Mouse (Mus musculus): ENCODE measurements around the gene Frmpd4. TPM values are rescaled to one million over a fixed set of nuclear protein-coding genes. Genes with fewer than 3 reads are reported as not detected.

Gene Frmpd4
- polyA plus RNA-seq, 1 experiment from 2014 or later, result 1.4 TPM

DNA sequence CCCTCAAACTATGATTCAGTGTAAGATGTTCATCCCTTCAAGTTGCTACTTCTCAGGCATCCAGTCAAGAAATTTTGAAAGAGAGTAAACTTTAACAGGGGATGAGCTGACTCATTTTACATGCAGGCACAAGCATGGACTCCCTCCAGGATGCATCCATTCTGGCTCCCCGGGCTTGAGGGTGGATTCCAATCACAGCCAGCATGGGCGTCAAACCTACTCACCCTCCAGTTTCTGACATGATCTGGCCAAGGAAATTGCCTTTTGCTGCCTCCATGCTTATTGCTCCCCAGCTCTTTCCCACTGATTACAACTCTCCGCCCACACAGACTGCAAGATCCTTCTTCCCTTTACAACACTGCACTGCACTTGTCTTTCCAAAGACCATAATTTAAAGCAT lies 370.0 kb downstream of the Frmpd4 start:
- Histone ChIP-seq H3K4me3 (replicated peaks; ENCODE audit: low read depth, low read length) (no peak overlapping the region), H3K36me3 (ENCODE audit: control insufficient read depth, insufficient read depth, low read length) (no peaks in the 10 kb centered on the region), H3K27me3 (ENCODE audit: control insufficient read depth, insufficient read depth, low read length) (0 out of 2 replicates have a peak, but pooled peaks cover 3% of the 10 kb centered on the region), H3K9ac (replicated peaks; ENCODE audit: low read length) (no peak overlapping the region), H3K4me1 (ENCODE audit: control insufficient read depth, insufficient read depth, low read length) (no peaks in the 10 kb centered on the region), H3K27ac (replicated peaks; ENCODE audit: low read depth, low read length) (no peak overlapping the region), H3K4me2 (ENCODE audit: low read length) (no peak overlapping the region), H3K9me3 (ENCODE audit: control insufficient read depth, low read length) (no peaks in the 10 kb centered on the region)
- WGBS, result 86% methylated on average over 3 of the region's 3 CpGs
- DNase-seq (no peak), ATAC-seq (ENCODE audit: low FRiP score, low TSS enrichment) (no peak)

DNA sequence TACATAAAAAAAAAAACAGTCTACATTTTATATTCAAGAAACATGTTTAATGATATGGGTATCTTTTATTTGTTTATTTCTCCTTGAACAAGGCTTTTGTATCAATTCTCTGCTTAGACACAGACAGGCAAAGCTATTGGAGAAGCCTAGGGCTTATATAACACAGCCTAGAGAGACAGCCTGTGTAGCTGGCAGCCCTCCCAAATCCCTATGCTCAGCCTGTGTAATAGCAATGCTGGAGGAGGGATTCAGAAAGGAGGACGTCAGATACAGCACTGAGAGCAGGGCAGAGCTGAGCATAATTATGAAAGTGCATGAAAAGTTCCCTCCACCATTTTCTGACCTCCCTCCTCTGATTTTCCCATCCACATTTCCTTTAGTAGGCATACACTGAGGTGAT lies 385.1 kb downstream of the Frmpd4 start:
- no peak overlapping the region for H3K4me2 ChIP-seq (ENCODE audit: low read length)
- no peaks in the 10 kb centered on the region for H3K27me3 ChIP-seq (ENCODE audit: control insufficient read depth, insufficient read depth, low read length)
- DNase-seq, result no peak
- no peaks in the 10 kb centered on the region for H3K9me3 ChIP-seq (ENCODE audit: control insufficient read depth, low read length)
- no peak overlapping the region for H3K4me3 ChIP-seq (replicated peaks; ENCODE audit: low read depth, low read length)
- no peak for ATAC-seq (ENCODE audit: low FRiP score, low TSS enrichment)
- H3K27ac ChIP-seq (replicated peaks; ENCODE audit: low read depth, low read length), result no peak overlapping the region
- no peak overlapping the region for H3K9ac ChIP-seq (replicated peaks; ENCODE audit: low read length)
- no peaks in the 10 kb centered on the region for H3K36me3 ChIP-seq (ENCODE audit: control insufficient read depth, insufficient read depth, low read length)
- H3K4me1 ChIP-seq (ENCODE audit: control insufficient read depth, insufficient read depth, low read length), result no peaks in the 10 kb centered on the region
- WGBS, result 44% methylated on average over 1 of the region's 1 CpGs

DNA sequence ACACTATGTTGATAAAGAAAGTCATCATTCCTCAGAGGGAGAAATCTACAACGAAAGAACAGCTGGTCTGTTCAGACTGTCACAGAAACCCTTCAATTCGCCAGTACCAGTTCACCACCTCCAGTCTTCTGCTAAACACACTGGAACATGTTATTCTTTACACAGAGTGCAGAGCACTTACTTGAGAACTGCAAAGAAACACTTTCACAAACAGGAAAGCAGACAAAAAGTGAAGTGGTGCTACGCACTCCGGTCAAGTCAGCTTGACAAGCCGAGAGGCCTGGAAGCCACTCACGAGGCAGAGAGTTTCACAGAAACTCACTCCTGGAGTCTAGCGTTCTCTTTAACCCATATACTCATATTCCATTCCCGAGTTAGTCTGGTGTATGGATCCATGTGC lies 387.5 kb downstream of the Frmpd4 start:
- DNase-seq, result no peak

DNA sequence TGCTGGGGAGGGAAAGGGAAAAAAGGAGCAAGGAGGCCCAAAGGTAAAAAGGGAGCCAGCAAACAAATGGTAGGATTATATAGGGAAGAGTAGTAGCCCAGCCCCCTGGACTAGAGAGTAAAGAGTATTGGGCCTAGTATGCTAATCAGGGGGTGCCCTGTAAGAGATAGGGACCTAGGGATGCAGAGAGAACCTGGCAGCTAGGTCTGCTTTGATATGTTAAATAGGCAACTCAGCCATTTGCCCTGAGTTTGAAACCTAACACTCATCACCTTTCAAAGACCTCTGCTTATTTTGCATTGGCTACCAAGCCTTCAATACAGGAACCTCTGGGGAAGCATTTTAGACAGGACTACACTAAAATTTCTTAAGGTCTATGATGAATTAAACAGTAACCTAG lies 414.0 kb downstream of the Frmpd4 start:
- Histone ChIP-seq H3K4me2 (ENCODE audit: low read length) (no peak overlapping the region), H3K27me3 (ENCODE audit: control insufficient read depth, insufficient read depth, low read length) (0 out of 2 replicates have a peak, but pooled peaks cover 3% of the 10 kb centered on the region), H3K9ac (replicated peaks; ENCODE audit: low read length) (no peak overlapping the region), H3K27ac (replicated peaks; ENCODE audit: low read depth, low read length) (no peak overlapping the region), H3K4me3 (replicated peaks; ENCODE audit: low read depth, low read length) (no peak overlapping the region), H3K9me3 (ENCODE audit: control insufficient read depth, low read length) (no peaks in the 10 kb centered on the region), H3K4me1 (ENCODE audit: control insufficient read depth, insufficient read depth, low read length) (no peaks in the 10 kb centered on the region), H3K36me3 (ENCODE audit: control insufficient read depth, insufficient read depth, low read length) (no peaks in the 10 kb centered on the region)
- ATAC-seq (ENCODE audit: low FRiP score, low TSS enrichment) (no peak), DNase-seq (no peak)

More for the DNA sequence above, 387.5 kb downstream of the Frmpd4 start:
- ATAC-seq (ENCODE audit: low FRiP score, low TSS enrichment), result no peak
- no peaks in the 10 kb centered on the region for H3K27me3 ChIP-seq (ENCODE audit: control insufficient read depth, insufficient read depth, low read length)
- 84% methylated on average over 8 of the region's 8 CpGs for WGBS
- no peaks in the 10 kb centered on the region for H3K4me1 ChIP-seq (ENCODE audit: control insufficient read depth, insufficient read depth, low read length)
- H3K9me3 ChIP-seq (ENCODE audit: control insufficient read depth, low read length), result no peaks in the 10 kb centered on the region
- no peak overlapping the region for H3K4me3 ChIP-seq (replicated peaks; ENCODE audit: low read depth, low read length)
- H3K36me3 ChIP-seq (ENCODE audit: control insufficient read depth, insufficient read depth, low read length), result no peaks in the 10 kb centered on the region
- H3K4me2 ChIP-seq (ENCODE audit: low read length), result no peak overlapping the region
- no peak overlapping the region for H3K9ac ChIP-seq (replicated peaks; ENCODE audit: low read length)
- no peak overlapping the region for H3K27ac ChIP-seq (replicated peaks; ENCODE audit: low read depth, low read length)

DNA sequence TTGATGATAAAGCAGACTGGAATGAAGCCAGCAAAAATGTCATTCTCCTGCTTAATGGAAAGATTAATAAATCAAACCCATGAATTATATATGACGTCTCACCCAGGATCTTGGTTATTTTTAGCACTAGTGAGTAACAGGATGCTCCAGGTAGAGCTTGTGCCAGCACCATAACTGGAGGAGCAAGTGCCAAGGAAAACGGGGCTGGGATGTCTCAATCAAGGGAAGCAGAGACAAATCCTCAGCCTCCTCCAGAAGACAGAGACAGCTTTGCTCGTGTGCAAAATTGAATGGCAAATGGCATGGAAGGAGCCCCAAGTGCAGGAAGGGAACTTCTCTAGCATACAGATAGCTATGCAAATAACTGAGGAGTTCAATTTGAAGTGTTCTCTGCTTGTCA lies 418.2 kb downstream of the Frmpd4 start:
- Histone ChIP-seq H3K9ac (replicated peaks; ENCODE audit: low read length) (no peak overlapping the region), H3K4me2 (ENCODE audit: low read length) (no peak overlapping the region), H3K36me3 (ENCODE audit: control insufficient read depth, insufficient read depth, low read length) (no peaks in the 10 kb centered on the region), H3K27ac (replicated peaks; ENCODE audit: low read depth, low read length) (no peak overlapping the region), H3K4me1 (ENCODE audit: control insufficient read depth, insufficient read depth, low read length) (no peaks in the 10 kb centered on the region), H3K27me3 (ENCODE audit: control insufficient read depth, insufficient read depth, low read length) (0 out of 2 replicates have a peak, but pooled peaks cover 3% of the 10 kb centered on the region), H3K4me3 (replicated peaks; ENCODE audit: low read depth, low read length) (no peak overlapping the region), H3K9me3 (ENCODE audit: control insufficient read depth, low read length) (no peaks in the 10 kb centered on the region)
- ATAC-seq (ENCODE audit: low FRiP score, low TSS enrichment) (no peak), DNase-seq (no peak)
- WGBS, result 68% methylated on average over 3 of the region's 3 CpGs

DNA sequence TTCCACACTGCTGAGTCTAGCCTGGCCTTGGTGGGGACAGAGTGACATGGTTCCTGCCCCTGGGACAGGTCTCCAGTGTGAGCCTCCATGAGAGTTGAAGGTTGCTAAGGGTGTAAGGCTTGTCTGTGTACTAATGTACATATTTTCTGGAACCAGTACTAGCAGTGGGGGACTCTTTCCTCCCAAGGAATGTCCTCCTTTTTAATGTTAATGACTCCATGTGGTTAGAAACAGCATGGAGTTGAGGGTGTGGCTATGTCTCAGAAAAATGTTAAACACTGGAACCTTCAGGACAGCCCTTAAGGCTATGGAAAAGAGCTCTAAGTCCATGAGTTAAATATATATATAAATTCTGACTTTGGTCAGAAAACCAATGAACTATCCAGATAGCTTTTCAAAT lies 436.0 kb downstream of the Frmpd4 start:
- DNase-seq, result no peak
- Histone ChIP-seq H3K27me3 (ENCODE audit: control insufficient read depth, insufficient read depth, low read length) (peaks cover 6% of the 10 kb centered on the region), H3K27ac (replicated peaks; ENCODE audit: low read depth, low read length) (no peak overlapping the region), H3K4me3 (replicated peaks; ENCODE audit: low read depth, low read length) (no peak overlapping the region), H3K9me3 (ENCODE audit: control insufficient read depth, low read length) (no peaks in the 10 kb centered on the region), H3K4me1 (ENCODE audit: control insufficient read depth, insufficient read depth, low read length) (no peaks in the 10 kb centered on the region), H3K4me2 (ENCODE audit: low read length) (no peak overlapping the region), H3K36me3 (ENCODE audit: control insufficient read depth, insufficient read depth, low read length) (no peaks in the 10 kb centered on the region), H3K9ac (replicated peaks; ENCODE audit: low read length) (no peak overlapping the region)
- no peak for ATAC-seq (ENCODE audit: low FRiP score, low TSS enrichment)

DNA sequence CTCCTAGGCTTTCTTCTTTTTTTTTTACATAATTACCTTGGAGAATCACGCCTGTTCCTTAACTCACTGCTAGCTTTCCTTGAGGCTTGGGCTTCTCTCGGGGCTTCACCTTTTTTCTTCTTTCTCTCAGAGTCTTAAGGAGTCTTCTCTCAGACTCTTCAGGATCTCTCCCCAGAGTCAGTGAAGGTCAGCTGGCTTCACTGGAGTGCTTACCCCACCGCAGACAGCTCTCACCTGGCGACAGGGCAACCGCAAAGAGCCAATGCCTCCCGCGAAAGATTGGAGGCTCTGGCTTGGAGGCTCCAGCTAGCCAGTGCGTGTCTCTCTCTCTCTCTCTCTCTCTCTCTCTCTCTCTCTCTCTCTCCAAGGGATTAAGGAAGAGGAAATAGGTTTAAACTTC lies 453.0 kb downstream of the Frmpd4 start:
- ATAC-seq (ENCODE audit: low FRiP score, low TSS enrichment), result no peak
- Histone ChIP-seq H3K27ac (replicated peaks; ENCODE audit: low read depth, low read length) (no peak overlapping the region), H3K9me3 (ENCODE audit: control insufficient read depth, low read length) (no peaks in the 10 kb centered on the region), H3K36me3 (ENCODE audit: control insufficient read depth, insufficient read depth, low read length) (no peaks in the 10 kb centered on the region), H3K4me1 (ENCODE audit: control insufficient read depth, insufficient read depth, low read length) (no peaks in the 10 kb centered on the region), H3K4me2 (ENCODE audit: low read length) (peak overlapping the region; percentile 70), H3K27me3 (ENCODE audit: control insufficient read depth, insufficient read depth, low read length) (peaks cover 15% of the 10 kb centered on the region; the same call in 1 of the 2 replicates), H3K4me3 (replicated peaks; ENCODE audit: low read depth, low read length) (peak overlapping the region; percentile 45), H3K9ac (replicated peaks; ENCODE audit: low read length) (peak overlapping the region; percentile 60; the same call in 1 of the 2 replicates)
- WGBS, result 21% methylated on average over 8 of the region's 8 CpGs
- DNase-seq, result peak; percentile 19

DNA sequence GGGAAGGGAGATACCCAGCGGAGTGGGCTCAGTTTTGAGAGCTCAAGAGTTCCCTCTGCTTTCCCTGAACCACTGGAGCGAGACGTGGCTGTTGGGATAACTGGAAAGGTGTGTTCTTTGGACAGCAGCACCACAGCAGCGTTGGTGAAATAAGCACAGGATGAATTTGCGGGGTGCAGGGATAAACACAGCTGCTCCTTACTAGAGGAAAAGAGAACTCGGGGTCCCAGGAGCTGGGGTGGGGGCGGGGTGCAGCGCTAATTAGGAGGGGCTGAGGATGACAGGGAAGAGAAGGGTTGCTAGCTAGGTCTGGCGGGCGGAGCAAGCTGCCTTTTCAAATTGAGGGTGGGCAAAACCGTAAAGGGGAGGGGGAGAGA lies 453.5 kb downstream of the Frmpd4 start:
- Histone ChIP-seq H3K36me3 (ENCODE audit: control insufficient read depth, insufficient read depth, low read length) (no peaks in the 10 kb centered on the region), H3K4me1 (ENCODE audit: control insufficient read depth, insufficient read depth, low read length) (no peaks in the 10 kb centered on the region), H3K9ac (replicated peaks; ENCODE audit: low read length) (peak overlapping the region; percentile 60), H3K9me3 (ENCODE audit: control insufficient read depth, low read length) (no peaks in the 10 kb centered on the region), H3K27me3 (ENCODE audit: control insufficient read depth, insufficient read depth, low read length) (peaks cover 15% of the 10 kb centered on the region; the same call in 1 of the 2 replicates), H3K4me2 (ENCODE audit: low read length) (peak overlapping the region; percentile 70), H3K27ac (replicated peaks; ENCODE audit: low read depth, low read length) (no peak overlapping the region), H3K4me3 (replicated peaks; ENCODE audit: low read depth, low read length) (peak overlapping the region; percentile 45)
- ATAC-seq (ENCODE audit: low FRiP score, low TSS enrichment), result peak; percentile 62
- DNase-seq, result peak; percentile 8
- 16% methylated on average over 11 of the region's 11 CpGs for WGBS

DNA sequence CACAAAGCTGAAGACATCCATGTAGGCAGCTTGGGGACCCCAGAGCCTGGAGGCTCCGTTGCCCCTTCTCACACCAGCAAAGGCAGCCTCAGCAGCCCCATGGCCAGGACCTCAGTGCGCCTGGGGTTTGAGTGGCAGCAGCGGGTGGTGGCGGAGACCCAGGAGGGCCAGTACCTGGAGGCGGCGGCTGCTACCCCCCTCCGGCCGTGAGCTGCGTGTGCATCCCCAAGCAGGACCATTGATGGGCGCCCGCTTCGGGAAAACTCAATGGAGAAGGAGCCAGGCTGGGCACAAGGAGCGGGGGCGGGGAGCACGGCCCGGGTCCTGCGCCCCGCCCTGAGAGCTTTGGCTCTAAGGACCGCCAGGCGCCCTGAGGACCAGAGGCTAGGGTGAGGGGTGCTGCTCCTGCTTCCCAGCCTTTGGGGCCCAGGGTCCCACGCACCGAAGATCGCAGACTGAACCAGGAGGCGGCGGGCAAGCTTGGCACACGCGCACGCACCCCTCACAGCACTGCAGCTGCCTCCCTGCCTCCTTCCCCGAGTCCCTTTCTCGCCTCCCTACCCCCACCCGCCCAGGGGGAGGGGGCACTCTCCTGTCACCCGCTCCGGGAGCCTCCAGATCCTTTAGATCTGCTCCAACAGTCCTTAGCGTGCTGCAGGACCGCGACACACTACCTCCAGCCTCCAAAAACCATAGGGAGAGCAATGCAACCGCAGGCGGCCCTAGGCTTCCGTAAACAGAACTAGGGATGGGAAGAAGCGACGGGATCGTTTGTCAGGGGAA lies 454.0 kb downstream of the Frmpd4 start:
- peak overlapping the region; percentile 45 for H3K4me3 ChIP-seq (replicated peaks; ENCODE audit: low read depth, low read length)
- H3K36me3 ChIP-seq (ENCODE audit: control insufficient read depth, insufficient read depth, low read length), result no peaks in the 10 kb centered on the region
- H3K4me2 ChIP-seq (ENCODE audit: low read length), result peak overlapping the region; percentile 70
- peaks cover 15% of the 10 kb centered on the region; the same call in 1 of the 2 replicates for H3K27me3 ChIP-seq (ENCODE audit: control insufficient read depth, insufficient read depth, low read length)
- 16% methylated on average over 39 of the region's 42 CpGs for WGBS
- DNase-seq (peak; percentile 54), ATAC-seq (ENCODE audit: low FRiP score, low TSS enrichment) (peak; percentile 84)
- H3K4me1 ChIP-seq (ENCODE audit: control insufficient read depth, insufficient read depth, low read length), result no peaks in the 10 kb centered on the region
- H3K27ac ChIP-seq (replicated peaks; ENCODE audit: low read depth, low read length), result 0 out of 2 replicates have a peak overlapping the region, but pooled peaks have one; percentile 26
- H3K9me3 ChIP-seq (ENCODE audit: control insufficient read depth, low read length), result no peaks in the 10 kb centered on the region
- H3K9ac ChIP-seq (replicated peaks; ENCODE audit: low read length), result peak overlapping the region; percentile 60
